Mouse (Mus musculus) bone marrow macrophage, adult 2 months (primary cell): ENCODE data around the gene Nfib. TPM values are rescaled to one million over a fixed set of nuclear protein-coding genes. Genes with fewer than 3 reads are reported as not detected.

Source experiments
- H3K27ac ChIP-seq: 2 replicates; pipeline ENCODE4 v1.5.1; 2012; ENCODE audit warnings: low read depth, low read length; ENCODE audit not compliant: insufficient read depth
- H3K4me1 ChIP-seq: 2 replicates; pipeline ENCODE4 v1.6.1; 2012; ENCODE audit warnings: low read length; ENCODE audit not compliant: control insufficient read depth, insufficient read depth
- H3K4me3 ChIP-seq: 2 replicates; pipeline ENCODE4 v1.5.1; 2012; ENCODE audit warnings: mild to moderate bottlenecking, low read length, moderate library complexity; ENCODE audit not compliant: insufficient read depth
- CTCF ChIP-seq: IDR thresholded peaks from 2 replicates; pipeline ENCODE4 v1.5.1; 2012; ENCODE audit warnings: low read depth, mild to moderate bottlenecking, low read length, moderate library complexity
- POLR2A ChIP-seq: IDR thresholded peaks from 2 replicates; pipeline ENCODE4 v1.6.1; 2012; ENCODE audit warnings: mild to moderate bottlenecking, low read depth, low read length, borderline replicate concordance
- polyA plus RNA-seq: library from polyadenylated mRNA; stranded (reverse); fragments of >200 nt; gene quantifications from 2 replicates; pipeline ENCODE4 v1.2.4, GENCODE M21; 2012; ENCODE audit not compliant: missing spikeins, insufficient read depth, insufficient read length

Gene Nfib
- polyA plus RNA-seq, 1 experiment, result 0.56 TPM

- H3K27ac ChIP-seq, result no peak overlapping the region
- no peaks in the 10 kb centered on the region for H3K4me1 ChIP-seq
- H3K4me3 ChIP-seq, result no peak overlapping the region
- TF ChIP-seq POLR2A, result no peak
- TF ChIP-seq CTCF, result no peak
These were observed 169.7 kb downstream of the Nfib start for GRCm38 (mm10) chr4:82535606-82536434.

DNA sequence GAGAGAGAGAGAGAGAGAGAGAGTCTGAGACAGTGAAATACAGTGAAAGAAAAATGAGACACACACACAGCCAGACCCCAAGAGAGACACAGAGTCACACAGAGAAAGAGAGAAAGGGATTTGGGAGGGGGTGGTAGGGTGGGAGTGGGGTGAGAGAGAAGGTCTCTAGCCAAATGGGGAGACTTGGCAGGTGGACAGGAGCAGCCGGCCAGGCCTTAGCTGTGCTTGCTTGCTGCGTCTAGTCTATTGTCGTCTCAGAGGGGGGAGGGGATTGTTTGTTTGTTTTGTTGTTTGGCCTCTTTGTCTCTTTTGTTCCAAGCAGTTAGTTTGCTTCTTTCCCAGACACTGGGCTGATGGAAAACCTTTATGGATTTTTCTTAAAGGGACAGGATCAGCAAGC, 172.3 kb downstream of the Nfib start:
- Histone ChIP-seq H3K4me1 (no peaks in the 10 kb centered on the region), H3K4me3 (no peak overlapping the region), H3K27ac (no peak overlapping the region)
- no peak for TF ChIP-seq CTCF
- no peak for TF ChIP-seq POLR2A

- no peak for TF ChIP-seq CTCF
- TF ChIP-seq POLR2A, result no peak
- no peak overlapping the region for H3K27ac ChIP-seq
These were observed 172.9 kb downstream of the Nfib start for GRCm38 (mm10) chr4:82532443-82533191.

DNA sequence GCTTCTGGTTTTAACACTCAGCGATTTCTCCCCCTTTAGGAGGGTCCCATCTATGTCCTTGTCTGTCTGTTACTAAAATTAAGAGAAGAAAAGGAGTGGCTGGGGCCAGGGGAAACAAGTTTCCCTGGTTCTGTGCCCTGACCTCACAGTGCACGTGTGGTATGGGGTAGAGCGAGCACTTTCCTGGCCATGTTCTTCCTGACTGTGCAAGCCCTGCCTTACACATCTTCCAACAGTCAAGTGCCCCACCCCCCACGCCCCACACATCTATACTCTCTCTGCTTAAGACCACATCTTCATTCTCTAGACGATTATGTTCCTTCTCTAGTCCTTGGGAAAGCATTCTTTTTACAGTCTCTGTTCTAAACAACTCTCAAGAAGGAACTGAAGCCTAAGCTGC, 173.6 kb downstream of the Nfib start:
- Histone ChIP-seq H3K27ac (no peak overlapping the region), H3K4me3 (no peak overlapping the region), H3K4me1 (no peaks in the 10 kb centered on the region)

More at GRCm38 (mm10) chr4:82532443-82533191, 172.9 kb downstream of the Nfib start:
- no peaks in the 10 kb centered on the region for H3K4me1 ChIP-seq
- no peak overlapping the region for H3K4me3 ChIP-seq

GRCm38 (mm10) chr4:82530875-82531353, 174.6 kb downstream of the Nfib start:
- TF ChIP-seq POLR2A, result no peak
- no peak for TF ChIP-seq CTCF
- Histone ChIP-seq H3K4me1 (no peaks in the 10 kb centered on the region), H3K27ac (no peak overlapping the region), H3K4me3 (no peak overlapping the region)

More for the DNA sequence above, 173.6 kb downstream of the Nfib start:
- TF ChIP-seq CTCF (no peak), POLR2A (no peak)

DNA sequence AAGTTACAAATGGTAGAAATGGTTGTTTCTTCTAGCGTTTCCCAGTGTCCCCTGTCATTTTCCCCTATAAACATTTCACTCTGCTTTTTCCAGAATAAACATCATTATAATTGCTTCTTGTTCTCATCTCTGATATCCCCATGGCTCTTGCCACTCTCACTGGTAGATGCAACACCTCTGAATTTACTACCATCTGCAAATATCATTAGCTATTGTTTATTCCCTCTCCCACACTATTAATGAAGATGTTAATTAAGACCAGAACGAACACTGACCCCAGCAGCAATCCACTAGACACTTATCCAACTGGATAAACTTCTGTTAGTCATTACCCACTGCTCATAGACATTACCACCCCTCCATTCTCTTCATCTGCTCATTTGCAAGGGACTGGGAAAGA, 176.6 kb downstream of the Nfib start:
- no peak overlapping the region for H3K4me3 ChIP-seq
- H3K27ac ChIP-seq, result no peak overlapping the region
- TF ChIP-seq CTCF, result no peak
- TF ChIP-seq POLR2A, result no peak
- H3K4me1 ChIP-seq, result no peaks in the 10 kb centered on the region

GRCm38 (mm10) chr4:82519935-82520334, 185.6 kb downstream of the Nfib start:
- no peaks in the 10 kb centered on the region for H3K4me1 ChIP-seq
- no peak for TF ChIP-seq CTCF
- no peak for TF ChIP-seq POLR2A
- no peak overlapping the region for H3K27ac ChIP-seq
- no peak overlapping the region for H3K4me3 ChIP-seq

DNA sequence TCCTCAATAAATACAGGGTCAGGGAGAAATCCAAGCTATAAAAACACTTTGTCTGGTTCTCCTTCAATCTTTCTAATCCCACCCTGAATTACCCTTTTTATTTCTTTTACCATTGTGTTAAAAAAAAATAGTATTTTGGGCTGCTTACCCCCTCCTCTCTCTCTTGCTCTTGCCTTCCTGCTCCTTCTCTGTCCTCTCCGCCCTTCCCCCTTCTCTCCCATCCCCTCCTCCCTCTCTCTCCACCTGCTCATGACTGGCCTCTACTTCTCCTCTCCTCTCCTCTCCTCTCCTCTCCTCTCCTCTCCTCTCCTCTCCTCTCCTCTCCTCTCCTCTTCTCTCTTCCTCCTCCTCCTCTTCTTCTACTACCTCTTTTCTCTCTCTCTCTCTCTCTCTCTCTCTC, 187.4 kb downstream of the Nfib start:
- Histone ChIP-seq H3K27ac (no peak overlapping the region), H3K4me1 (0 out of 2 replicates have a peak, but pooled peaks cover 2% of the 10 kb centered on the region), H3K4me3 (no peak overlapping the region)
- no peak for TF ChIP-seq CTCF
- no peak for TF ChIP-seq POLR2A

DNA sequence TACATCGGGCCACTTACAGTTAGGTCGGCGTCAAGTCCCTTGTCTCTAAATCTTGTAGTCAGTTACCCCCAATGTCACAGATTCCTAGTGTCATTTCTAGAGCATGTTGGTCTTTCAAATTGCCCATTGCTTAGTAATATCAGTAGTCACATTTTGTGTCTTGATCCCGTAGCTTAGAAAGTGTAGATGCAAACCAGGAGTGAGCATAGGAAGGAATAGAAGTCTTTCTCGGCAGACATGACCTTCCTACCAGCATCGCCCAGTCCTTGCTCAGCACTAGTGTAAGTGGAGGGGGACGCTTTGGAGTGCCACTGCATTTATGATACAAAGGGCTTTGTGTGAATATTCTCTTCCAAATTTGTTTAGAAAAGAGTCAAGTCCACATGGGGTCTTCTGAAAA, 188.2 kb downstream of the Nfib start:
- Histone ChIP-seq H3K4me1 (0 out of 2 replicates have a peak, but pooled peaks cover 2% of the 10 kb centered on the region), H3K27ac (no peak overlapping the region), H3K4me3 (no peak overlapping the region)
- no peak for TF ChIP-seq POLR2A
- TF ChIP-seq CTCF, result no peak
